8 mouse cellular contexts compared by ENCODE assay signal in genomic region chr1:106526751-106527150, GRCm38 (mm10).
A peak's percentile ranks its signal among the peaks of the same experiment; 100 is the strongest.
DNase-seq lines count a peak whose midpoint lies in the region; ATAC-seq lines count a peak whose summit lies in the region.

No protein-coding gene starts in this region.

- peak; percentile 13 to 45 for DNase-seq in frontal cortex, postnatal 36 days (ENCODE audit: low spot score in 2 of 2)
- no peak for DNase-seq in frontal cortex, postnatal 14 days (ENCODE audit: low spot score in 2 of 2)
- peak; percentile 57 for DNase-seq in 3T3-L1 (ENCODE audit: low read depth, low spot score)
- peak; percentile 40 for DNase-seq in fibroblast of lung, adult 2 months (ENCODE audit: low read depth)
- DNase-seq in layer of hippocampus, postnatal 36 days: peak; percentile 20 to 24
- DNase-seq in retina, postnatal 1 day: no peak
- no peak for DNase-seq in cerebellum, adult 9-10 months

- no peak for ATAC-seq in erythroid progenitor cell, adult 5-6 weeks (replicated peaks; ENCODE audit: low FRiP score, poor library complexity, severe bottlenecking)

Comparison
In these comparisons a context has a peak if more than half of its experiments do, and no peak if none do; other contexts are left out.
1. DNase-seq: peak in frontal cortex, postnatal 36 days (2 of 2), 3T3-L1 (single experiment), fibroblast of lung, adult 2 months (single experiment) and layer of hippocampus, postnatal 36 days (2 of 2); none in frontal cortex, postnatal 14 days (0 of 2), retina, postnatal 1 day (single experiment) and cerebellum, adult 9-10 months (single experiment).